Mouse (Mus musculus): ENCODE measurements at regions not wholly inside any gene's neighbourhood (a gene's known extent, or its start where the extent isn't known, plus 50 kb on each side); places are given as distances from the start of the nearest gene placed in this dataset.

GRCm38 (mm10) chr2:158965003-158965665, 170.5 kb downstream of the Dhx35 start:
- TF ChIP-seq EP300 (IDR thresholded peaks at IDR 0.05; ENCODE audit: insufficient read depth, low read depth, low read length) (0 out of 2 replicates have a peak, but pooled peaks have one; percentile 7), CTCF (IDR thresholded peaks at IDR 0.05) (no peak)
